Mouse (Mus musculus): Measurements from ENCODE around the gene Olfr715. TPM values are rescaled to one million over a fixed set of nuclear protein-coding genes. Genes with fewer than 3 reads are reported as not detected.

Gene Olfr715
- total RNA-seq (2023), result not detected

DNA sequence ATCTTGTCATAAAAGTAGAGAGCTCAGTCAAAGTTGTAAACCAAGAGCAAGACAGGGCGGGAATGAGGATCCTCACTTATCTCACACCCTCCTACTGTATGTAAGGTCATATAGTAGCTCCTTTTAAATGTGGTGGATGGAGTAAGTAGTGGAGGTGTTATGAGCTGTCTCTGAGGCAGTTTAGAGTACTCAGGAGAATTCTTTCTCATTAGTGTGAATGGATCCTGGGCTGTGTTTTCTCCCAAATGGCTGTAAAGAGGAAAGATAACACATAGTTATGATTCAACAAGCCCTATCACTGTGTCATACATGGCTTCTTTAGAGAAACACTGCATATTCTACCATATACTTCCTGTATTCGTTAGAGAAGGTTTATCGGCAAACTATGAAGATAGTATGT lies at the start of gene Olfr715:
Gene Olfr715 (minus strand): TSS at position 101 of the 400 bp plus-strand sequence.

DNA sequence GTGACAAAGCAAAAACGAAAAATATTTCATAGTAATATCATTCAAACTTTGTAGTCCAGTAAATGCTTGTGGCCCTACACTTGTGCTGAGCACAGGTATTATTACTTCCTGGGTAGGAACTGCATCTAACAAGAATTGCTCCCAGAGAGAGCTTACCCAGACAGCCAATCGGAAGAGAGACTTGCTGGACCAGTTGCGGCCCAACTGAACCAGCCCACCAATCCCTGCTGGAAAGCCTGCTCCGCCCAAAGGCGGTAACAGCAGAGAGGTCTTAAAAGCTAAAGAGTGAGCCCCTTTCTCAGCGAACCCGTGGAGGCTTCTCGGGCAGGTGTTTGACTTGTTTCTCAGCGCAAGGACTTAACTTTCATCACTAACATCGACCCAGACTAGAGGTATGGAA lies 35.8 kb upstream of the Olfr715 start, which contains the start of gene Nlrp14:
Gene Nlrp14 (plus strand): TSS at position 301 of the 400 bp plus-strand sequence.

GRCm38 (mm10) chr7:107138027-107138426 lies 7.1 kb upstream of the Olfr715 start, which contains the start of gene Olfr716:
Olfr716 (plus strand) TSS chr7:107138327.

DNA sequence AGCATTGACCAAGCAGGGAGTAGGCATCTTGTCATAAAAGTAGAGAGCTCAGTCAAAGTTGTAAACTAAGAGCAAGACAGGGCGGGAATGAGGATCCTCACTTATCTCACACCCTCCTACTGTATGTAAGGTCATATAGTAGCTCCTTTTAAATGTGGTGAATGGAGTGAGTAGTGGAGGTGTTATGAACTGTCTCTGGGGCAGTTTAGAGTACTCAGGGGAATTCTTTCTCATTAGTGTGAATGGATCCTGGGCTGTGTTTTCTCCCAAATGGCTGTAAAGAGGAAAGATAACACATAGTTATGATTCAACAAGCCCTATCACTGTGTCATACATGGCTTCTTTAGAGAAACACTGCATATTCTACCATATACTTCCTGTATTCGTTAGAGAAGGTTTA lies 20.6 kb downstream of the Olfr715 start, which contains the start of gene Olfr715b:
Gene Olfr715b (minus strand): TSS at position 101 of the 400 bp plus-strand sequence.

DNA sequence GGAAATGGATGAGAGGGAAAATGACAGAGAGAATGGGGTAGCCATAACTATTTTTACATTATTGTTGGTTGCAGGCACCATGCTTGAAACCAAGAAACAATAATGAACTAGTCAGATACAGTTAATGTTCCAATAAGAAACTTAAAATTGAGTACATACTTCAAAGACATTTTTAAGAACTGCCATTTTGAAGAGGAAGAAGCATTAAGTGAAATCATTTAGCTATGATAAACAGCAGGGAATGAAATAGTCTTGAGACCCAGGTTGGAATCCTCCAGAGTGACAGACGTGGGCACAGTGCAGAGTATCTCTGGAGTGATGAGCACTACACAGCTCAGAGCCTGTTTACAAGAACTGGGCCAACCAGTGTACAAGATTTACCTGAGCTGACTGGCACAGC lies 38.0 kb downstream of the Olfr715 start, which contains the start of gene Olfr17:
Gene Olfr17 (plus strand): TSS at position 301 of the 400 bp plus-strand sequence.

Other genes starting within 250 kb of the Olfr715 start
- gene Olfr706, start 242.9 kb downstream of the Olfr715 start, total RNA-seq (2023), result not detected
- not detected for gene Olfr707, start 229.8 kb downstream of the Olfr715 start, total RNA-seq (2023)
- not detected for gene Olfr1532-ps1, start 223.1 kb downstream of the Olfr715 start, total RNA-seq (2023)
- gene Olfr709-ps1, start 198.9 kb downstream of the Olfr715 start, total RNA-seq (2023), result under 1 TPM; 0.09 to 0.13 TPM
- gene Olfr710, start 182.8 kb downstream of the Olfr715 start, total RNA-seq (2023), result not detected
- not detected for gene Olfr6, start 167.1 kb downstream of the Olfr715 start, total RNA-seq (2023)
- gene Olfr711, start 155.6 kb downstream of the Olfr715 start, total RNA-seq (2023), result not detected
- not detected for gene Olfr2, start 125.0 kb downstream of the Olfr715 start, total RNA-seq (2023)
- not detected for gene Olfr713, start 99.9 kb downstream of the Olfr715 start, total RNA-seq (2023)
- gene Olfr714, start 60.1 kb downstream of the Olfr715 start, total RNA-seq (2023), result not detected
- gene Olfr17, start 37.9 kb downstream of the Olfr715 start, total RNA-seq (2023), result not detected
- not detected for gene Olfr715b, start 20.7 kb downstream of the Olfr715 start, total RNA-seq (2023)
- not detected for gene Olfr716, start 7.2 kb upstream of the Olfr715 start, total RNA-seq (2023)
- not detected for gene Nlrp14, start 35.9 kb upstream of the Olfr715 start, total RNA-seq (2023)
- not detected for gene Rbmxl2, start 78.4 kb upstream of the Olfr715 start, total RNA-seq (2023)
- gene Syt9, start 239.6 kb upstream of the Olfr715 start, total RNA-seq (2023), result not detected

Measured in monocyte, adult 59 days (primary cell).